Mouse (Mus musculus) lung, adult 18-20 months (tissue): Measurements from ENCODE around the gene Fitm2.

Experiments
- DNase-seq, 2 experiments: peaks; one replicate each; pipeline ENCODE4 v3.0.0; 2022; ENCODE audit warnings: mixed read lengths in 2 of 2

Gene Fitm2

DNA sequence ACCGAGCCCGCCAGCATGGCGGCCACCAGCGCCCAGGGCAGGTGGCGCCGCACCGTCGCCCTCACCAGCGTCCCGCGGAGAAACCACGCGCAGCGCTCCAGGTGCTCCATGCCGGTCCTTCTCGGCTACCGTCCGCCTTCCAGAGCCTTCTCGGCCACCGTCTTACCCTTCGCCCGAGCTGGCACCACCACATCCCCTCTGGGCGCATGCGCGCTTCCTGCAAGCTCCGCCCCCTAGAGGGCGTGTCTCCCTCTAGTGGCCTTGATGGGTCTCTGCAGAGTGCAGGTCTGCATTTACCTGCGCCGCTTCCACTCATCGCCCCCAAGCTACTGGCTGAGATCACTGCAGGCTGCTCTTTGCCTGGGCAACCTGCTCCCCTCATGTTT is at the start of gene Fitm2:
Gene Fitm2, minus strand, starts transcription at position 164 of the 386 bp plus-strand sequence.
- DNase-seq = peak; percentile 95

DNA sequence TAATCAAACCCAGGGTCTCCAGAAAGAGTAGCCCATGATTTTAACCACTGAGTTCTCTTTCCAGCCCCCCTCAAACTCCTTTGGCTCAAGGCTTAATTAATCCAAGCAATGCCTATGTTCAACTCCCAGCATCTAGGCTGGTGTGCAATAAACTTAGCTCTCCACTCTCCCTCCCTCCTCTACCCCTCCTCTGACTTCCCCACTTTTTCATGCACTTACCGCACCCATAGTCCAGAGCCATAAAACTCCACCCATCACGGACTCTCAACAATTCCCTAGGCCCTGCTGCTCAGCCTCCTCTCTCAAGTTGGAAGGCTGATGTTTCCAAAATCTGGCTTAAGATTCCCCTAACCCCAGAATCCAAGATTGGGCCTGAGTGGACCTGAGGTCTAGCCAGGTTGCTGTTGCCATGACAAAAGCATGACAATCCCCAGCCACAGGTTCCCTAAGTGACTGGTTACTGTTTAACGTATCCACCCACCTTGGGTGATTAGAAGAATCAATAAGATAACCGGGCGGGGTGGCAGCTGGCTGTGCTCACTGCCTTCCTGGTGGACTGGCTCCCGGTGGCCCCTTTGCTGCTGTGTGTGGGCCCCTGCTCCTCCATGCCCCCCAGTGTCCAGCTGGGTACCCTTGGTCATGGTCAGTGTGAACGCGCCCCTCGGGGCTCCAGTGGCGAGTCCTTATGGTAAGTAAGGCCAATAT is 34.0 kb upstream of the Fitm2 start, which contains the start of gene Hnf4a:
Gene Hnf4a, plus strand, starts transcription at position 509 of the 705 bp plus-strand sequence.
- DNase-seq = no peak

DNA sequence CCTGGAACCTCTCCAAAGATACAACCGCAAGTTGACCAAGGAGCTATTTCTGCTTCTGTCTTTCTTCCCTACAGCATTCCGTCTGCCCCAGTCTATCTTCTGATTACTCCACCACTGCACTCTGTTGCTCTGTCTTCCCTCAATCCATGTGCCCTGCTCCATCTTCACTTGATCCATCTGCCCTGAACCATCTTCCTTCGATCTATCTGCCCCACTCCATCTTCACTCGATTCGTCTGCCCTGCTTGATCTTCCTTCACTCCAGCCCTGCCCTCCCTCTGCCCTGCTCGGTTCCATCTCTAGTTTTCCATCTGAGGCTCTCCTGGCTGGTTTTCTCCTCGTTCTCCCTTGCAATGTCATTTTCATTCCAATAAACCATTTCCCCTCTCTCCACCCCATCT is 30.8 kb upstream of the Fitm2 start:
- no peak for DNase-seq

DNA sequence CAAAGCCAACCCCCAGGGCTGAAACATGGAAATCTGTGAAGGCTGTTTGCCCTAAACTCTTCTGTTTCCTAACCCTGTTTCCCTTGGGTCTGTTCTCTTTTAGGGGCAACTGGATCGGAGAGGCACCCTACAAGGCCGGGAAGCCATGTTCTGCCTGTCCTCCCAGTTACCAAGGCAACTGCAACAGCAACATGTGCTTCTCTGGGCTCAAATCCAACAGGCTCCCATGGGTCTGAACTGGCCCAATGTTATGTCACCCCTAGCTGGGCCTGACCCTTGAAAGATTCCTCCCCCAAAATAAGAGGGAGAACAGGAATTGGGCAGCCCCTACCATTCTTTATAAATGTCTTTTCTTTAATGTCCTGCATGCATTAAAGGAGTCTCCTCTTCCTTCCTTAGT is 29.8 kb upstream of the Fitm2 start:
- DNase-seq = no peak

DNA sequence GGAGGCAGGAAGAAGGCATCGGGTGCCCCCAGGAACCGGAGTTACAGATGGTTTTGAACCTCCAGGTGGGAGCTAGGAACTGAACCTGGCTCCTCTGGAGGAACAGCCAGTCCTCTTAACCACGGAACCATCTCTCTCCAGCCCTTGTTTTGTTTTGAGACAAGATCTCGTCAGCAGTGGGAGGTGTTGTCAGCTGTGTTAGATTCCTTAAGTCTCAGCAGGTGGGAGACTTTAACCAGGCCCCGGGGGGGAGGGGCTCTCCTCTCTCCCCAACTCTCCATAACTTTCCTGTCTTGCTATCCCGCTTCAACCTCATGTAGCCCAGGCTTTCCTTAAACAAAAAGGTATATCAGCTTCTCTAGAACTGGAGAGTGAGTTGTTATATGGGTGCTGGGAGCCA is 22.0 kb upstream of the Fitm2 start:
- no peak for DNase-seq

DNA sequence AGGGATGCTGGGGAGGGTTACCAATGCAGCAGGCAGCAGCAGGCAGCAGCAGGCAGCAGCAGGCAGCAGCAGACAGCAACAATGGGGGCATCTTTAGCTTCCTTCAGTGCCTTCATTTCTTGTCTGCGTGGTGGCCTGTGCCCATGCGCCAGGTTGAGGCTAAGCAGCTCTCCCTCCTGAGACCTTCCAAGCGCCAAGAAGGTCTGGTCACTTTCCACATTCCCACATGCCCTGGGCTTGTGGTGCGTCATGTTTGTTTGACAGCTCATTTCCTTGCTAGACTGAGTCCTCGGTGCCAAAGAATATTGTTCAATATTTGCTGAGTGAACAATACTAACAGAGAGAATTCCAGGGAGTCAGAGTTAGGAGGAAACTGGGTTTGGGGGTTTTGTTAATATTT is 21.5 kb upstream of the Fitm2 start:
- DNase-seq = peak; percentile 66 to 76

DNA sequence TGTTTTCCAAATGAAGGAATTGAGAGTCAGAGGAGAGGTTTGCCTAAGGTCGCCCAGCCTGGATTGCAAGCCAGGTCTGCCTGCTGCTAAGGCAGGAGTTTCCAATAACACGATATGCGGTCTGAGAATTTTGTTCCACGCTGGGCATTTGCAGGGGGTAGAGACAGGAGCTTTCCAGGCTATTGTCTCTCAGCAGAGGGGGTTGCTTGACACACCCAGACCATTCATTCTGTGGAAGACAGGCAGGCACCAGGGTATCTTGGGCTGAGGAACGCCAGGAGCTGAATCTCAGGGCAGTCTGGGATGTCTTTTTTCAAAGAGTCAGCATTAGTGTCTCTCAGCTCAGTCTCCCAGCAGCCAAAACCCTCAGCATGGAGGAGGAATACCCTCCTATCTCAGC is 20.6 kb upstream of the Fitm2 start:
- DNase-seq = no peak

DNA sequence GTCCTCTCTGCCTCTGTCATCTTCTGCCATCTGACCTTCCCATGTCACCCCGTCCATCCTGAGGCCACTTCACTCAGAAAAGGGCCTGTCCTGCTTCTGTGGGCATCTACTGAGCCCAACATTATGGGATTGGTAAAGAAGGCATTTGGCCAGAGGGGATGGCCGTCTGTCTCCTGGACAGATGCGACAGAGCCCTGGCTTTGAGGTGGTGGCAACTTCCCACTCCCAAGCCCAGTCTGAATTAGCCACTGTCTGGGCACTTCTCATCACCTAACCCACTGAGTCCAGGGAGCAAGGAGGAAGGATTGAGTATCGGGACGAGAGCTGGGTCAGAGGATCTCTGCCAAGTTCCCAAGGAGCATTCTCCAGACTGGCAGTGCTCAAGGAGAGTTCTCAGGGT is 19.6 kb upstream of the Fitm2 start, which contains the start of gene R3hdml:
Gene R3hdml, plus strand, starts transcription at position 301 of the 400 bp plus-strand sequence.
- no peak for DNase-seq

DNA sequence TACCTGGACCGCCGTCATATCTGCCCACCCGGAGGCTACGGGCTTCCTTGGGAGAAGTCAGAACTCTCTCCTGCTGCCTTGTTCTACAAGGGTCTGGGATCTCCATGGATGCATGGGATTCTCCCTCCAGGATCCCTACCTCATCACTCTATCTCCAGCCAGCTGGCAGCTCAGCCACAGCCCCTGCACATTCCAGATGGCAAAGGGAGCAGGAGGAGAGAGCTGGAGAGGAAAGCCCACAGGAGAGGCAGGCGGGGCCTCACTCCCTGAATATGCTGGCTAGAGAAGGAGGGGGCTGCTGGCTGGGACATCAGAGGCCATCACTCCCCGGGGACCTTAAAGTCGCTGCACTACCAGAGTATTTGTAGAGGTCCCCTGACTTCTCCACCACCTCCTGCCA is 18.9 kb upstream of the Fitm2 start:
- DNase-seq = no peak

DNA sequence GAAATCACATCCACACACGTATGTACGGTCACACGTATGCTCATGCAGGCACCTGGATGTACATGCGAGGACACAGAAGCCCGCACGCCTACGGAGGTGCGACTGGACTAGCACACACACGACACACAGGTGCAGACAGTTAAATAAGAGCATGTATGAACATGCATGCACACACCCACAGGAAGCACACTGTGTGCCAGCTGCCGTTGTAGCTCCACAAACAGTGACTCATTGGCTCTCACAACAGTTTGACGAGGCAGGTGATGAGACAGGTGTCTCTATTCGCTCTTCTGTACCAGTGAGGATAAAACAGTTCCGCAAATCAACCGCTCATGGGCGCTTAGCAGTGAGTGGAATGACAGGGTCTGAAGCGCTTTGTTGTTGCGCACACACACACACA is 18.2 kb upstream of the Fitm2 start:
- no peak for DNase-seq

DNA sequence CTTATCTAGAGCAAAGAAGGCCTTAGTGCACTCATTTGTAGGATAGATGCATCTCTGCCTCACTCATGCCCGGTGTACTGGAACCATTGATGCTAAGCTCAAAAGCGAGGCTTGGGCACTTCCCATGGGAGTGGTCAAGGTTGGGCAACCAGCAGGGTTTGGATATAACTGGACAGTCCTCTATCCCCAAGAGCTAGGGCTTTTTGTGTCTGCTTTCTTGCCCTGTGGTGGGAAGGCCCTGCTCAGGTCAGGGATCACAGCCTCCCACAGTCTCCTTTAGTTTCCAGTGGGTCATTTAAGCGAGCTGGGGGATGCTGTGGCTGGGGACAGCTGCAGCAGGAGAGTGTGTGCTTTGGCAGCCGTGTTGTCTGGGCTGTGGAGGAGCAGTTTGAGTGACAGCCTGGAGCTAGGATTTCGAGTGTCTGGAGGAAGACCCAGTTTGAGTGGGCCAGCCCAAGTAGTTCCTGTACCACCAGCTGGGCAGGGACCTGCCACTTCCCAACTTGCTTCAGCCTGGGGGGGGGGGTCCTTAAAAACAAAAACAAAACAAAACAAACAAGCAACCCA is 17.4 kb upstream of the Fitm2 start:
- no peak for DNase-seq

DNA sequence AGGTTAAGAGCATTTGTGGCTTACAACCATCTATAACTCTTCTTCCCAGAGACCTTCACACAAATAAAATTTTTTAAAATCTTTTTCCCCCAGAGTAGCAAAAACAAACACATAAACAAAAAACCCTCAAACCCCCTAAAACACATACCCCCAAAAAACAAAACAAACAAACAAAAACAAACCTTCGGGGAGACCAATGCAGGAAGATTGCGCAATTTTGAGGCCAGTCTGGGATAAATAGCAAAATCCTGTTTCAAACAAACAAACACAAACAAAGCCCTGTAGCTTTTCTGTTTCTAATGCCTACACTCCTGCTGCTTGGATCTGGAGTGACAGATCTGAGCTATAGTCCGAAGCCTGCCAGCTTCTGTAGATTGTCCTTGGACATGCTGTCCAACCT is 14.9 kb upstream of the Fitm2 start:
- no peak for DNase-seq

DNA sequence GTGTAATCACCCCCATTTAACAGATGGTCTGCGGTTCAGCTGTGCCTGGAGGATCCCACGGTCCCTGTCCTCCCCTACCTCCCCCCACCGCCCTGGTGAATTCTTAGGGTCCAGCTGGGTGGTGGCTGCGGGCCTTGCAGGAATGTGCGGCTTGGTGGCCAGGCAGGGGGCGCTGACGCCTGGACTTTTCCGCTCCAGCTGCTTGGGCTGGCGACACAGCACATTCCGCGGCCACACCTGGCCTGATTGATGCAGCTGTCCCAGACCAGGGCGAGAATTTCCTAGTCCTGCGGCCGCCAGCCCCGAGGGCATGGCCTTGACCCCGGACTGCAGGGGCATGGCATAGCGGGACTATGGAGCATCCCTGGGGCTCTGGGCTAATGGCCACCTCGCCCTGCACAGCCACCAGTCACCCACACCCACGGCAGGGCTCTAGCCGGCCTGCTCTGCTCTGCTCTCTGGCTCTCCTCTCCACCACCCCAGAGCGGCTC is 9.2 kb upstream of the Fitm2 start:
- DNase-seq = peak; percentile 25 to 37

DNA sequence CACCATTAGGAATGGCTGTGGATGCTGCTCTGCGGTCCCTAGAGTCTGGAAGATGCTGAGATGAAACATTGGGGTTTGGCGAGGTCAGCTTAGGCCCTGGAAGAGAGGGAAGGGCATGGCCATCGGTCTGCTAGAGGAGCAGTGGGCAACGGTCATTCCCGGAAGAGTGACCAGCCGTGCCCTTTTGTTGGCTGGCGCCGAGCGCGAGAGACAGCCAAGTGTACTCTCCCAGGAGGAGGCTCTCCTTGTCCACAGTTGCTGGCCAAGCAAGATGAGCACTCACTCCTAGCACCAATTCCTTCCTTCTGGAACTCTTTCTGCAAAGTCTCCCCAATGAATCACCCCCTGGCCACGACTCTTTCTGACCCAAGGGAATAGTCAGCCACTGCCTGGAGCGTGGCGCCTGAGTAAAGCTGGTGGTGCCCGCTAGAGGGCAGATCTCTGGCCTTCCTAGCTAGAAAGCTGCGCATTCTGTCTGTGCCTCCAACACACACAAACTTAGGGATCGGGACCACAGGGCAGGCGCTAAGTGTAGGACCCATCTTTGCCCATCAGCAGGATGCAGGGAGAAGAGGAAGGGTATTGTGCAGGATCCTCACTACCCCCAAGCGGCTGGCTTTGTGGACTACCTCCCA is 7.9 kb upstream of the Fitm2 start:
- peak in 1 of 2 experiments; percentile 20 for DNase-seq

DNA sequence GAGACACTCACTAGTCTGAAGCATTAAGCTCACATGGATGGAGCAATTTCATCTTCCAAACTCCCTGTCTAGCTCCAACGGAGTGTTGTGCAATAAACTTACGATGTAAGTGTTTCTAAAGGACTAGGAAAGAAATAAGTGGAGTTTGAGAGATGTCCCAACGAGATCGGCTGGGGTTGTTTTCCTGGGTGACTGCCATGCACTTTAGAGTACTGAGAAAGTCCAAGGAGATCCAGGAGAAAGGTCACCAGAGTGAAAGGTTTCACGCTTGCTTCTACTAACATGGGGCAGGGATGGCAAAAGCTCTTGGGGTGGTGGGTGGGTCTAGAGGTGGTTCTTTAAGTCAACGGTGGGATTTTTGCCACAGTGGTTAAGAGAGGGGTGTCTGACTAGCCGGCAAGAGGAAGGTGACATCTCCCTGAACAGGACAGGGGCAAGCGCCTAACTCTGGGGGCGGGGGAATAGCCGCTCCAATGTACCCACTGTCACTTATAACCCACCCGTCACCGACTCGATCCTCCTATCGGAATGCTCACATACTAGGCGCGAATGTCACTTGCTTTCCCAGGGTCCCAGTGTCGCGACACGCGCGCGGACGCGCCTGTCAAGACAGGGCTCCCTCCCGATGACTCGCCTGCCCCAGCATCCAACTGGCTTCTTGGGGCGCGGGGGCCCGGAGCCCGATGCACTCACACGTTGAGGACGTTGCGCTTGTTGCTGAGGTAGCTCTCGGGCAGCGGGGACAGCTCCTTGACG is 541 bp downstream of the Fitm2 start:
- peak; percentile 69 to 85 for DNase-seq

DNA sequence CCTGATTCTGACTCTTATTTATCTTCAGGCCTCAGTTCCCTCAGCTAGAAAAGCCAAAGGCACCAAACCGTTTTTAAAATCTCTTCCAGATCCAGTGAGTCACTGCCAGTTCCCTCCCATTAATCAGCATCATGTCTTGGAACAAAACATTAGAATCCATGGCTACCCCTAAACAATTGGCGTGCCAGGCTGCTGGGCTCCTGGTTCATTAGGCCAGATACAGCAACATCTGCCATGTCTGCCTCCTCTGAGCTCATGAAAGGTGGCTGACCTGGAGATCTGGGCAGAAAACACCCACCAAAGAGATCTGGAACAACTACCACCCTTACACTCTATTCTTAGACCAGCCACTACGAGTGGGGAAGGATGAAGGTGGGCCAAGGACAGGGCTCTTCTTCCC is 1.3 kb downstream of the Fitm2 start:
- DNase-seq = peak in 1 of 2 experiments; percentile 25

DNA sequence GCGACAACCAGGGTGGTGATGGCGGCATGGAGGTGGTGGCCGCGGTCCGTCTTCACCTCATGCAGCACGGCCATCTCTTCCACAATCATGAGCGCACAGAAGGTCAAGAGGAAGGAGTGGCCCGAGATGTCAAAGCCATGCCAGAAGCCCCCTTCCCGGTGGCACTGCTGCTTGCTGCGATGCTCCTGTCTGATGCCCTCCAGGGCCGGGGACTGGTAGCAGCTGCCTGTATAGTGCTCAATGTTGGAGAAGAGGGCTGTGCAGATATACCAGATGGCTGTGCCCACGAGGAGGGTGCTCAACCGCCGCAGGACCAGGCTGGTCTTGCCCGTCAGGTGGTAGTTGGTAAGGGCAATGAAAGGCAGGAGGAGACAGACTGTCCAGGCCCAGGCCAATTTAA is 2.7 kb downstream of the Fitm2 start:
- DNase-seq = no peak

DNA sequence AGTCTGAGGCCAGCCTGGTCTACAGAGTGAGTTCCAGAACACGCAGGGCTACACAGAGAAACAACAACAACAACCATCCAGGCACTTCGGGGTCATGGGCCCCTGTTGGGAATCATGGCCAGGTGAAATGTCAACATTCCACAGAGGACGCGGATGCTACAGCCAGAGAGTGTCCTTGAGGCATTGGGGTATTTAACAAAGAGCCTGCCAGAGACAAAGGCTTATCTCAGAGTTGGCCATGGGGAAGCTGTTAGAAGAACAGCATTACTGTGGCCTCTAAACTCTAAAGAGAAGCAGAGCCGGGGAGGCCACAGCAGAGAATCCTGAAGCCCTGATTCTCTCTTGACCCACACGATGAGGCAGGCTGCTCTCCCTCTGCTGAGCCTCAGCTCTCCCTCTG is 3.6 kb downstream of the Fitm2 start:
- DNase-seq = no peak

DNA sequence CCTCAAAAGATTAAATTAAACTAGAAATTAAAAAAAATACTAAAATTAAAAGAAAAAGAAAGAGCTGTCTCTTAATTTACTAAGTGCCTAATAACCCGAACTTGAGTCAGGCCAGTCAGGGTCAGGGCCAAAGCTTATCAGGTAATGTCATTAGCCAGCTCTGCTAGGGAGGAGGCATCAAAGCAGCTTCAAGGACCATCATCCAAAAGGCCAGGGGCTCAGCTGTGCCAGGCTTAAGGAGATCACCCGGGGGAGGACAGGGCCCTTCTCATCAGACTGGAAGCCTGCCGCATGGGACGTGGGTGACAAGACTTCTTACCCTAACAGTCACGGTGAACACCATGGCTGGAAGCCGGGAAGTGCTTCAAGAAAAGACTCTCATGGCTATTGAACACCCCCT is 4.8 kb downstream of the Fitm2 start:
- no peak for DNase-seq

DNA sequence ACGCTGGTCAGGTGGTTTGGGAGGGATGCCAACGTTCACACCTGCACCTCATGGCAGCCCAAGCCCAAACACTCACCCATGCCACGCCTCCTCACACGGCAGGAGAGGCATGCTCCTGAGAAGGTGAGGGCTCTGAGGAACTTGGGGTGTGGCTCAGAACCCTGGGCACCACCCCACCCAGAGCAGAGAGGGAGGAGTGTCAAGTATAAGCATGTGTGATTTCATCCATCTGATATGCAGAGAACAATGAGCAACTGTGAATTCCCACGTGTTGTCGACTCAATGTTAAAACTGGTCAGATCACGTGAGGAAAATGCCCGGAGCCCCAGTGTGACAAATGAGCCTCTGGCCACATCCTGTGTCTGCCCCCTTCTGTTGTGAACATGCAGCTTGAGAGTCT is 5.7 kb downstream of the Fitm2 start:
- peak; percentile 71 to 82 for DNase-seq

DNA sequence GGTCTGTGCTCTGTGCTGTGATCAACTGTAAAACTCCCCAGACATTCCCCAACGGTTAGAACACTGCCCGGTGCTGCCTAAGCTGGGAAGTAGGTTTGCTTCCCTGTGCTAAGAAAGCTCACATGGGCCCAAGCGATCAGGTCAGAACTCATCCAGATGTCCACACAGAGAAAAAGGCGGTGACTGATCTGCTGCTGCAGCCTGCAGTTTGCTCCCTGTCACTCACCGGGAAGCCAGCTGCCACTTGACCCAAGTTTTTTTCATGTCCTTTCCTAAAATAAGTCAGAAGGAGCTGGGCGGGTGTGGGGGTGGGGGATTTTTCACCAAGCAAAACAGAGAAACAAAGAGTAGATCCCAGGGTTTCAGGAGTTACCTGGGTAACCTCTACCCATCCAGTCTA is 7.9 kb downstream of the Fitm2 start:
- DNase-seq = peak in 1 of 2 experiments; percentile 24

DNA sequence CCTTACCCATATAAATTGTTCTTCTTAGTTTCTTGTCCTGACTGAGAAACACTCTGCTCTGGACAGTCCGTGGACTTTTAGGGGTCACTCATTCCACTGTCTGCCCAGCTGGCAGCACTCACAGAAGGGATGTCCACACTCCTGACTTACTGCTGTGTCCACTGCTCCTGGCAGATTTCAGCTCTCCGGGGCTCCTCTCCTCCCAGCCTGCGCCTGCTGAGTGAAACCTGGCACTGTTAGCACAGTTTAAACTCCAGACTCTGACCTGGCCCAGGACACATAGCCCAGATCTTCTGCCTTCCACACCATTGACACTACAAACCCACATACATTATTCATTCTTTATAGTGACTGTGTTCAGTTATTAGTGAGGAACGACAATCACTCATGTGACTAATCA is 8.4 kb downstream of the Fitm2 start:
- DNase-seq = no peak

DNA sequence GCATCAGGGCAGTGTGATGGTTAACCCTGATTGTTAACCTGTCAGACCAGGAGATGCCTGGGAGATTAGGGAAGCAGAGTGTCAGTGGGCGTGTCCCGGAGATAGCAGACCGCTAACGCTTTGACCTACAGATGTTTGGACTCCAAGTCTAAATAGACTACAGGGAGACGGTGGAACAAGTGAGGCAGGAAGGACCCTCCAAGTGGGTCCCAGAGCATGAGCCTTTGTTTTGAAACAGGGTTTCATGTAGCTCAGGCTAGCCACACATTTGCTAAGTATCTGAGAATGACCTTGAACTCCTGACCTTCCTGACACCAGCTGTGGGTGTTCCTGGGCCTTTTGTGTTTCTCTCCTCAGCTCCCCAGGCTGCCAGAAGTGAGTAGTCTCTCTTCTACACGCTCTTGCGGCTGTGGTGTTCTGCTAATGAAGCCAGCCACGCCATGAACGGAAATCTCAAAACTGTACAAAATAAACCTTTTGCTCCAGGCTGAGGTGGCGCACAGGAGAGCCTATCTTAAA is 9.1 kb downstream of the Fitm2 start:
- DNase-seq = no peak
